Mouse (Mus musculus): ENCODE measurements around the gene Col24a1. TPM values are rescaled to one million over a fixed set of nuclear protein-coding genes. Genes with fewer than 3 reads are reported as not detected.

The Col24a1 gene
- total RNA-seq (2021): 1 to 10 TPM in 1 of 2 experiments, under 1 TPM in 1; 0.30 to 1.2 TPM
- long read RNA-seq, experiment 1, partial matches to known transcripts: 1 of 1 reads
- long read RNA-seq, experiment 1, other reads (novel, unspliced or antisense): 0 of 1 reads
- long read RNA-seq, experiment 2: 0 reads

- DNase-seq (ENCODE audit: low spot score in 2 of 2): no peak
Observed at GRCm38 (mm10) chr3:145292337-145293134, at the start of gene Col24a1. Col24a1 (plus strand) TSS chr3:145292472.

GRCm38 (mm10) chr3:145248040-145248439 lies 44.2 kb upstream of the Col24a1 start:
- no peak for DNase-seq (ENCODE audit: low spot score in 2 of 2)

GRCm38 (mm10) chr3:145253066-145253465 lies 39.2 kb upstream of the Col24a1 start:
- no peak for DNase-seq (ENCODE audit: low spot score in 2 of 2)

GRCm38 (mm10) chr3:145254764-145255396 lies 37.4 kb upstream of the Col24a1 start:
- DNase-seq (ENCODE audit: low spot score in 2 of 2): no peak

- DNase-seq (ENCODE audit: low spot score in 2 of 2): no peak
Observed at GRCm38 (mm10) chr3:145256647-145257046, 35.6 kb upstream of the Col24a1 start.

- DNase-seq (ENCODE audit: low spot score in 2 of 2): no peak
Observed at GRCm38 (mm10) chr3:145259678-145260077, 32.6 kb upstream of the Col24a1 start.

- DNase-seq (ENCODE audit: low spot score in 2 of 2): no peak
Observed at GRCm38 (mm10) chr3:145263131-145263530, 29.1 kb upstream of the Col24a1 start.

GRCm38 (mm10) chr3:145268066-145268465 lies 24.2 kb upstream of the Col24a1 start:
- DNase-seq (ENCODE audit: low spot score in 2 of 2): peak in 1 of 2 experiments; percentile 23

- DNase-seq (ENCODE audit: low spot score in 2 of 2): no peak
Observed at GRCm38 (mm10) chr3:145274191-145274590, 18.1 kb upstream of the Col24a1 start.

GRCm38 (mm10) chr3:145293207-145293606 lies 935 bp downstream of the Col24a1 start:
- DNase-seq (ENCODE audit: low spot score in 2 of 2): no peak

GRCm38 (mm10) chr3:145293623-145294307 lies 1.5 kb downstream of the Col24a1 start:
- DNase-seq (ENCODE audit: low spot score in 2 of 2): no peak

GRCm38 (mm10) chr3:145299980-145300591 lies 7.8 kb downstream of the Col24a1 start:
- DNase-seq (ENCODE audit: low spot score in 2 of 2): no peak

GRCm38 (mm10) chr3:145305311-145305710 lies 13.0 kb downstream of the Col24a1 start:
- no peak for DNase-seq (ENCODE audit: low spot score in 2 of 2)

GRCm38 (mm10) chr3:145307209-145307608 lies 14.9 kb downstream of the Col24a1 start:
- DNase-seq (ENCODE audit: low spot score in 2 of 2): no peak

- no peak for DNase-seq (ENCODE audit: low spot score in 2 of 2)
Observed at GRCm38 (mm10) chr3:145320587-145321274, 28.5 kb downstream of the Col24a1 start.

GRCm38 (mm10) chr3:145325402-145325801 lies 33.1 kb downstream of the Col24a1 start:
- no peak for DNase-seq (ENCODE audit: low spot score in 2 of 2)

- no peak for DNase-seq (ENCODE audit: low spot score in 2 of 2)
Observed at GRCm38 (mm10) chr3:145331642-145332041, 39.4 kb downstream of the Col24a1 start.

- DNase-seq (ENCODE audit: low spot score in 2 of 2): no peak
Observed at GRCm38 (mm10) chr3:145334046-145334445, 41.8 kb downstream of the Col24a1 start.

- DNase-seq (ENCODE audit: low spot score in 2 of 2): peak in 1 of 2 experiments; percentile 1
Observed at GRCm38 (mm10) chr3:145337161-145337560, 44.9 kb downstream of the Col24a1 start.

GRCm38 (mm10) chr3:145339851-145340499 lies 47.7 kb downstream of the Col24a1 start:
- no peak for DNase-seq (ENCODE audit: low spot score in 2 of 2)
